Mouse (Mus musculus): ENCODE results near the gene Nap1l4. TPM values are rescaled to one million over a fixed set of nuclear protein-coding genes. Genes with fewer than 3 reads are reported as not detected.

Nap1l4 gene
- polyA plus RNA-seq, 1 experiment from 2014 or later: 310 TPM

DNA sequence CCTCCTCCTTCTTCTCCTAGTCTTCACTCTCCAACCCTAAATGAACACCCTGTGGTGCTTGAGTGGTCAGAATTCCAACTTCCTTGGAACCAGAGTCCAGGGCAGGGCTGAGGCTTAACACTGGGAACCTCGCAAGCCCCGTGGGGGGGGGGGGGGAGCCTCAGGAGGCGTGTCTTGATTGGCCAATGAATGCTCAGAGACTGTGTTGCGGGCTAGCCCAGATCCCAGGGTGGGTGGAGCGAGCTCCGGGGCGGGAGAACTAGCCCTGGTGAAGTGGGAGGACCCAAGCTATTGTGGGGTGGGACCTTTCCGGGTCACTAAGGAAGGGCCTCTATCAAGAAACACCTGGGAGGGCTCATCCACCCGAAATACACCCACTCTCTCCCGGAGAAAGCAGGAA is 74.1 kb downstream of the Nap1l4 start:
- H3K4me1 ChIP-seq: no peaks in the 10 kb centered on the region
- H3K27ac ChIP-seq: no peak overlapping the region
- H3K27me3 ChIP-seq: 0 out of 2 replicates have a peak, but pooled peaks cover 3% of the 10 kb centered on the region
- no peaks in the 10 kb centered on the region for H3K9me3 ChIP-seq
- ATAC-seq (ENCODE audit: insufficient number of reproducible peaks, insufficient read depth, low FRiP score, low TSS enrichment): no peak
- no peaks in the 10 kb centered on the region for H3K36me3 ChIP-seq
- 30% methylated on average over 10 of the region's 10 CpGs for WGBS
- H3K4me3 ChIP-seq: no peak overlapping the region
- no peak overlapping the region for H3K9ac ChIP-seq
- no peak overlapping the region for H3K4me2 ChIP-seq (replicated peaks)

- no peak for ATAC-seq (ENCODE audit: insufficient number of reproducible peaks, insufficient read depth, low FRiP score, low TSS enrichment)
- no peaks in the 10 kb centered on the region for H3K4me1 ChIP-seq
- no peaks in the 10 kb centered on the region for H3K9me3 ChIP-seq
- no peak within 1 kb of the TSS for H3K4me3 ChIP-seq
- no peak within 1 kb of the TSS for H3K27ac ChIP-seq
- peak within 1 kb of the TSS; percentile 23; the same call in 1 of the 2 replicates for H3K4me2 ChIP-seq (replicated peaks)
- 0 out of 2 replicates have a peak, but pooled peaks cover 3% of the 10 kb centered on the region for H3K27me3 ChIP-seq
- no peaks in the 10 kb centered on the region for H3K36me3 ChIP-seq
- 36% methylated on average over 4 of the region's 4 CpGs for WGBS
- H3K9ac ChIP-seq: no peak within 1 kb of the TSS
These were observed 75.4 kb downstream of the Nap1l4 start, which contains the start of gene Slc22a18 for GRCm38 (mm10) chr7:143473347-143474101. Gene Slc22a18 (plus strand): TSS chr7:143473736.

DNA sequence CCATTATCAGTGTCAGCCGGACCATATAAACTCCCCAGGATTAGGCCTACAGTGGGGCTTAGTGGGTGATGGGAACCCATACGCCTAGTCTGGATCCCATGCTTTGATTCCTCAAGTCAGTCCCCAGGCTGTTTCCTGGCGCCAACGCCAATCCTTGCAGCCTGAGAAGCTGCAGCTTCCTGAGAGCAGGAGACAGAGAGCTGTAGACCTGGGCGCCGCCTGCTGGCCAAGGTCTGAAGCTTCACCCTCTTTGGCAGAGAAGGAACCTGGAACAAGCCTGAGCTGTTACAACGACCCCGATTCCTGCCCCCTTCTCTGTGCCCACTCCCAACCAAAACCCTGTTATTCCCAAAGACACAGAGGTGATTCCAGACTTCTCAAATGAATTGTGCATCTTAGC is 79.0 kb downstream of the Nap1l4 start:
- 19% methylated on average over 8 of the region's 8 CpGs for WGBS
- H3K9me3 ChIP-seq: no peaks in the 10 kb centered on the region
- H3K27ac ChIP-seq: no peak overlapping the region
- H3K4me1 ChIP-seq: peaks cover 20% of the 10 kb centered on the region
- H3K4me3 ChIP-seq: no peak overlapping the region
- H3K4me2 ChIP-seq (replicated peaks): no peak overlapping the region
- no peak for ATAC-seq (ENCODE audit: insufficient number of reproducible peaks, insufficient read depth, low FRiP score, low TSS enrichment)
- no peaks in the 10 kb centered on the region for H3K36me3 ChIP-seq
- no peak overlapping the region for H3K9ac ChIP-seq
- 0 out of 2 replicates have a peak, but pooled peaks cover 3% of the 10 kb centered on the region for H3K27me3 ChIP-seq

DNA sequence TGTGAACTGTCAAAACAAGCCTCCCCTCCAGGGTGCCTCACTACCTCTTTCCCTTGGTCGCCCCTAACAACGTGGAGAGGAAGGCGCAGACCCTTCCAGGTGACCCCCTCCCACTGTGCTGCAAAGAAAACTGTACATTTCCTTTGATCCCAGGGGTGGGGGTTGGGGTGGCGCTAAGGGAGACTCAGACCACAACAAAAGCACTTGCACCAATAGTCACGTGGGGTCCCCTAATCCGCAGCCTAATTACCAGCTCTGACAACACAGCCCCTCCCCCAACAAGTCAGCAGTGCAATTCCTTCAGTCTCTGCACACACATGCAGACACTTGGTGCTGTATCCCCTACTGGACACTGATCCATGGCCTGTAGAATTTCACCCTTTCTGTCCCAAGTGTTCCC is 81.2 kb downstream of the Nap1l4 start:
- 13% methylated on average over 6 of the region's 6 CpGs for WGBS
- no peak for ATAC-seq (ENCODE audit: insufficient number of reproducible peaks, insufficient read depth, low FRiP score, low TSS enrichment)
- Histone ChIP-seq H3K9me3 (no peaks in the 10 kb centered on the region), H3K4me3 (no peak overlapping the region), H3K9ac (no peak overlapping the region), H3K36me3 (no peaks in the 10 kb centered on the region), H3K4me2 (replicated peaks) (no peak overlapping the region), H3K27ac (0 out of 2 replicates have a peak overlapping the region, but pooled peaks have one; percentile 7), H3K4me1 (peaks cover 29% of the 10 kb centered on the region), H3K27me3 (no peaks in the 10 kb centered on the region)

DNA sequence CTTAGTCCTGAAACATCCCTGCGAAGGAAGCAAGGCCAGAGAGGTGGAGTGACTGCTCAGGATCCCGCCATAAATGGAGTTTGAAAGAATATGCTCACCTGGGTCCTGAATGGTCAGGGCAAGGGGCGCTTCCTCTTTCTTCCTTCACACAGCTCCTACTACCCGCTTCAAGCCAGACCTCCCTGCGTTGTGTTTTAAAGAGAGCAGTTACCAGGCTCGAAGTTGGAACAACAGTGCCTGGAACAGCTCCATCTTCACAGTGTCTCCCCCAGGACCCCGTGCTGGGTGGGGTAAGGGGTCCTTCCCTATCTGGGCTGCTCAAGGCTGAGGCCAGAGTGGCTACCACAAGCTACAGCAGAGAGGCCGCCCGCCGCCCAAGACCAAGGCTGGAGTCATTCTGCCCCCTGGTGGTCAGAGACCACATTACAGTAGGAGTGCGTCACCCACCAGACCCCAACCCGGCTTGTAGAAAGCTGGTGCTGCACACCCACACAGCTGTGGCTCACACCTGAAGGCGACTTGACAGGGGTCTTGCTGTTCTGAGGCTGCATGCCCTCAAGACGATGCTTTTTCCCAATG is 82.7 kb downstream of the Nap1l4 start:
- Histone ChIP-seq H3K4me2 (replicated peaks) (no peak overlapping the region; the same call in 1 of the 2 replicates), H3K9ac (no peak overlapping the region), H3K4me3 (no peak overlapping the region), H3K36me3 (no peaks in the 10 kb centered on the region), H3K9me3 (peaks cover under 1% of the 10 kb centered on the region; the same call in 1 of the 2 replicates), H3K27me3 (no peaks in the 10 kb centered on the region), H3K4me1 (peaks cover 35% of the 10 kb centered on the region), H3K27ac (peak overlapping the region; percentile 80; the same call in 1 of the 2 replicates)
- 33% methylated on average over 14 of the region's 14 CpGs for WGBS
- no peak for ATAC-seq (ENCODE audit: insufficient number of reproducible peaks, insufficient read depth, low FRiP score, low TSS enrichment)

DNA sequence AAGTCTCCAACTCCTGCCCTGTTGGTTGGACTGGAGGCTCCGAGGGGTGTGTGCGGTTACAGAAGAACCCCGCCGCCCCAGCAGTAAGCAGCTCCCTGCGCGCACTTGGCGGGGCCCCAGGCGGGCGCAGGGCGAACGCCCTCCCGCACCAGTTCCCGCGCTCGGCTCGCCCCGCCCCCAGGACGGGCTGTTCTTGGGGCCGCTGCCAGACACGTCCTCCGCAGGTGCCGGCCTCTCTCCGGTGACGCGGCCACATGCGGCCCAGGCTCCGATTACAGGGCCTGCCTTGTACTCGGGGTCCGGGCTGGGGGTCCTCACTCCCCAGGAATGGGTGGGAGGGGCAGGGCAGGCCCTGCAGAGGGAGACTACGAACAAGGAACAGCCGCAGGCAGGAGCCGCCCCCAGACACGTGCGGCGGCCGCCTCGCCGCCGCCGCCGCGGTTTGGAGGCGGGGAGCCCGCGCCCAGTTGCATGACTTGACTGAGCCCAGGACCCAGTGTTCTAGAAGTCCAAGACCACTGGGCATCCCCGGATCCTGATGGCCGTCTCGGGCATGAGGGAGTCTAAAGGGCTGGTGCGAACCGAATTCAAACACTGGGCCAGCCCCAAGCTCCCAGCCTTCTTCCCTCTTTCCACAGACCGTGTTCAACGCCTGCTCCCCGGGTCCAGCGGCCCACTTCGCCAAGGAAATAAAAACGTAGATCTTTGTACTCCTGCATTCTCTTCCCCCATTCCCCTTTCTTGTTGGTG is 83.9 kb downstream of the Nap1l4 start:
- peak overlapping the region; percentile 31 for H3K9ac ChIP-seq
- peak overlapping the region; percentile 17 for H3K4me3 ChIP-seq
- H3K27me3 ChIP-seq: no peaks in the 10 kb centered on the region
- 20% methylated on average over 56 of the region's 56 CpGs for WGBS
- peaks cover 12% of the 10 kb centered on the region for H3K9me3 ChIP-seq
- peaks cover 35% of the 10 kb centered on the region for H3K4me1 ChIP-seq
- peak overlapping the region; percentile 80 for H3K27ac ChIP-seq
- H3K36me3 ChIP-seq: no peaks in the 10 kb centered on the region
- H3K4me2 ChIP-seq (replicated peaks): peak overlapping the region; percentile 44
- peak; percentile 31 for ATAC-seq (ENCODE audit: insufficient number of reproducible peaks, insufficient read depth, low FRiP score, low TSS enrichment)

GRCm38 (mm10) chr7:143463865-143464415 is 85.0 kb downstream of the Nap1l4 start:
- 0 out of 2 replicates have a peak, but pooled peaks cover 3% of the 10 kb centered on the region for H3K36me3 ChIP-seq
- H3K4me2 ChIP-seq (replicated peaks): peak overlapping the region; percentile 16; the same call in 1 of the 2 replicates
- peak overlapping the region; percentile 80 for H3K27ac ChIP-seq
- H3K27me3 ChIP-seq: no peaks in the 10 kb centered on the region
- ATAC-seq (ENCODE audit: insufficient number of reproducible peaks, insufficient read depth, low FRiP score, low TSS enrichment): no peak
- no peak overlapping the region for H3K4me3 ChIP-seq
- H3K9ac ChIP-seq: 0 out of 2 replicates have a peak overlapping the region, but pooled peaks have one; percentile 3
- H3K4me1 ChIP-seq: peaks cover 35% of the 10 kb centered on the region
- peaks cover 23% of the 10 kb centered on the region for H3K9me3 ChIP-seq
- 28% methylated on average over 11 of the region's 11 CpGs for WGBS

Small RNA genes lying within 50 kb of the gene (microRNA-seq; reads per million reads assigned to microRNA genes)
- gene Mir7064: 1.1 reads per million

Other genes starting within 250 kb of the Nap1l4 start
- gene Cdkn1c, start 88.1 kb downstream of the Nap1l4 start, polyA plus RNA-seq (2016; fragmentation: Nextera tagmentation; extraction: Ambion mirVana): 1,667 and 1,675 TPM in 2 replicates
- gene Slc22a18, start 75.4 kb downstream of the Nap1l4 start, polyA plus RNA-seq (2016; fragmentation: Nextera tagmentation; extraction: Ambion mirVana): 0.60 and 1.6 TPM in 2 replicates
- 7.3 and 9.1 TPM in 2 replicates for gene Phlda2, start 46.0 kb downstream of the Nap1l4 start, polyA plus RNA-seq (2016; fragmentation: Nextera tagmentation; extraction: Ambion mirVana)
- 57.1 and 57.3 TPM in 2 replicates for gene Cars, start 51.0 kb upstream of the Nap1l4 start, polyA plus RNA-seq (2016; fragmentation: Nextera tagmentation; extraction: Ambion mirVana)
- 0.35 and 0.45 TPM in 2 replicates for gene Tnfrsf26, start 79.6 kb upstream of the Nap1l4 start, polyA plus RNA-seq (2016; fragmentation: Nextera tagmentation; extraction: Ambion mirVana)
- 11.5 and 13.6 TPM in 2 replicates for gene Tnfrsf22, start 100.6 kb upstream of the Nap1l4 start, polyA plus RNA-seq (2016; fragmentation: Nextera tagmentation; extraction: Ambion mirVana)
- gene Tnfrsf23, start 136.8 kb upstream of the Nap1l4 start, polyA plus RNA-seq (2016; fragmentation: Nextera tagmentation; extraction: Ambion mirVana): 0.47 and 1.1 TPM in 2 replicates
- 31.6 and 35.6 TPM in 2 replicates for gene Osbpl5, start 207.9 kb upstream of the Nap1l4 start, polyA plus RNA-seq (2016; fragmentation: Nextera tagmentation; extraction: Ambion mirVana)
- gene Mrgprg, start 217.9 kb upstream of the Nap1l4 start, polyA plus RNA-seq (2016; fragmentation: Nextera tagmentation; extraction: Ambion mirVana): not detected in 2 replicates
- 1.1 and 1.5 TPM in 2 replicates for gene Mrgpre, start 235.4 kb upstream of the Nap1l4 start, polyA plus RNA-seq (2016; fragmentation: Nextera tagmentation; extraction: Ambion mirVana)